Mouse (Mus musculus) erythroblast, adult 5-6 weeks (primary cell): ENCODE results near the gene Pip5kl1. TPM values are rescaled to one million over a fixed set of nuclear protein-coding genes. Genes with fewer than 3 reads are reported as not detected.

Experiments used
- ATAC-seq: replicated peaks from 2 replicates; pipeline ENCODE4 v1.8.0; 2016; ENCODE audit warnings: moderate number of reproducible peaks, mild to moderate bottlenecking, moderate TSS enrichment, inconsistent platforms; ENCODE audit not compliant: poor library complexity, low FRiP score, severe bottlenecking
- total RNA-seq, 2 experiments: library from RNA; stranded (forward) in 1 of 2; stranded (reverse) in 1 of 2; fragments of 150-400 nt in 1 of 2; fragments of 200-764, 138-1000 nt in 1 of 2; gene quantifications; 2 replicates each; pipeline versions ENCODE4 v1.2.3 to v1.2.4; 2015 to 2017; ENCODE audit warnings: low replicate concordance in 2 of 2

Gene Pip5kl1
- total RNA-seq, 2 experiments from 2014 or later: 1.9 TPM; not detected in 1

DNA sequence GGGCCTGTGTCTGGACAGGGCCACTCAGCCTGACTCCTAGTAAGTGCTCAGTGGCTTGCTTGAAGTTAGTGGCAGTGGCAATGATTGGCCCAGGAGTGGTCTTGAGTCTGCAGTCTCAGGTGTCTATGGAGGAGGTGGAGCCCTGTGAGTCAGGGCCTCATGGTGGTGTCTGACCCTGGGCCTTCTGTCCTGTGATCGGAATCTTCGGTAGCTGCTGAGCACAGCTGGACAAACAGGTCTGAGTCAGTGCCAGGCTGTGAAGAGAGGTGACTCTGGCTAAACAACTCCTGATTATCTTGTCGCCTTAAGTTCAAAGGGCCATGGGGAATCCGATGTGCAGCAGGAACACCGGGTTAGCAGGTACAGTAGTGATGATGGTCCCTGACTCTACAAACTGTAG, 27.2 kb upstream of the Pip5kl1 start:
- no peak for ATAC-seq

DNA sequence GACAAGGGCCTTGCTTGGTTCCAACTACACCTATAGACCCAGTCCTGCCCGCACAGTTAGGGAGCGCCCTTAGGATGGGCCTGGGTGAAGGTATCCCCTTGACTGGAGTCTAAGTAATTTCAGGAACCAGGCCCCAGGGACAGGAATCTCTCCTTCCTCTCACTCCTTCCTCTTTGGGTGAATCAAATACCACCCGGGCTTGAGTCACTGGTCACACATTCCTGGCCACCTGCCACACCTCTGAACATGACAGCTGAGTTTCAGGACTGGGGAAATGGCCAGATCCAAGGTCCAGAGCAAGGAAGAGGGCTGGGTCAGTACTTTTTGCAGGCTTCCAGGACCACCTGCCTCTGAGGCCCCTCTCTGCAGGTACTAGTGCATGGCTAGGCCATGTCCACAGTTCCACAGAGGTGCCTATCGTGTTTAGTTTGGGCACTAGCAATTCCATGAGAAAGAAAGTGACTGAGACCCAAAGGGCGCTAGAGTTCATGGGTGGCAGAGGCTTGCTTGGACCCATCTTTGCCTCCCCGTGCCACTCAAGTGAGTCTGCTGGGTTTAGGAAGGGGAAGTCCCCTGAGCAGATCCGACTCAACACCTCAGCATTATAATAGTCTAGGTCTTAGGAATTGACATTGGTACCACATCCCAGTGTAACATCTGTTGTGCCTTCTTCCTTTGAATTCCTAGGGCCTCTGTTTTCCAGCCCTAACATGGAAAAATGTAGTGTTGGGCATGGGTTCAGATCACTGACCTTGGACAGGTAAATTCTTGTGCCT, 26.4 kb upstream of the Pip5kl1 start:
- no peak for ATAC-seq

DNA sequence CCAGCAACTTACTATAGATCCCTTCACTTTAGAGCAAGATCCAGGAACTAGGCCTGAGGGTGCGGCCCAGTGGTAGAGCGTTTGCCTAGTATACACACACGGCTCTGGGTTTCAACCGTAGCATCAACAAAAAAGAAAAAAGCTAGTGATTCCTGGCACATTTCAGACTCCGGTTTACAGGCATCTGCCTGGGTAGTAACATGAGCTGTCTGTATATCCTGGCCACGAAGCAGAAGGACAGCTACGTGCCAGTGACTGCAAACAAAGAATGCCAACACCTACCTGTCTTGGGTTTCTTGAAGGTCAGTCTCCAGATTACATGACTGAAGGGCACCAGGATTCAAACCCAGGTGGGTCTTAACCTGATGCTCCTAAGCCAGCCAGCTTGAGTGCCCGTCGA, 25.4 kb upstream of the Pip5kl1 start:
- ATAC-seq: no peak

DNA sequence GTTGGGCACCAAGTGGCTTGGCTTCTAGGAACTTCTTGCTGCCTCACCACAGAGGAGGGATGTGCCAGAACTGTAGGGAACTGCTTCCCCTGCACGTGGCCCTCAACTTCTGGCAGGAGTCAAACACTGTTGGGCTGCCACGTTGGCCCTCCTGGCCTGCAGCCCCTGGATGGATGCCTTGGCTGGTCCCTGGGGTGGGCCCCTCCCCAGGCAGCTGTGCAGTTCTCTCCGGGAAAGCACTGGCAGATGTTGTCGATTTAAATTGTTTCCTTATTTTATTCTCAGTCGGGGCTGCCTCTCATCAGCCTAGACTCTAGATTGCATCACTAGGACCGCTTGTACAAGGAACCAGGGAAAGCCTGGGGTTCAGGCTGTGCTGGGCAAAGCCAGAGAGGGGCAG, 24.8 kb upstream of the Pip5kl1 start:
- no peak for ATAC-seq

DNA sequence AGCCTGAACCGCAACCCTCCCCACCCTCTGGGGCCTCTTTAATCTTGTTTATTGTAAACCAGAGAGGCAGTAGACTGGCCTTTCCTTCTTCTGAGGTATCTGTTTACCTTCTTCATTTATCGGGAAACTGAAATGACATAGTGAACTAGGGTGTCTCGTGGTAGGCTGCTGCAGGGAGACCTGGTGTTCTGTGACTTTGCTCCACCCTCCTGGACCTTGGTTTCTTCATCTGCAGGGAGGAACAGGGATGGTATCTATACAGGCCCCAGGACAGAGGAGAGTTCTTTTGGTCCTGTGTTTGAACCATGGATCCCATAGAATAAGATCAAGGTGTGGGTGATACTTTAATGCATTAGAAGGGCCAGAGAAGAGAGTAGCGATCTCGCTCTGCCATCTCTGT, 23.4 kb upstream of the Pip5kl1 start:
- no peak for ATAC-seq

DNA sequence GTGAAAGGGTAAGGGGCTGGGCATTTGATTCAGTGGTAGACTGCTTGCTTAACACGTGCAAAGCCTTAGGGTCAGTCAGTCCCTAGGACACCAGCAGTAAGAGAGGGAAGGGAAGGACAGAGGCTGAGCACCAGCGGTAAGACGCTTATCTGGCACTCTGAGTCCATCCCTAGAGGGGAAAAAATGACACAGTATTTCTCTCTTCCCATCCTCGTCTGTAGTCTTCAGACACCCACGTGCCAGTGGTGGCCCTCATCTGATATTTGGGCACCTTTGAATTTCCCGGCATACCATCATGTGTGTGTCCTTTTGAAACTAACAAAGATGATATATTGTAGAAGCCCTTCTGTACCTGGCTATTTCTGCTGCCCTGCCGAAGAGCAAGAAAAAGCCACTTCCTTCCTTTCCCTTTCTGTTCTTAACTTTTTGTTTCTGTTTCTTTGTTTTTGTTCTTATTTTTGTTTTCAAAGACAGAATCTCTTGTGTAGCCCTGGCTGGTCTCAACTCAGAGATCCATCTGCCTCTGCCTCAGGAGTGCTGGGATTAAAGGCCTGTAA, 20.9 kb upstream of the Pip5kl1 start:
- no peak for ATAC-seq

DNA sequence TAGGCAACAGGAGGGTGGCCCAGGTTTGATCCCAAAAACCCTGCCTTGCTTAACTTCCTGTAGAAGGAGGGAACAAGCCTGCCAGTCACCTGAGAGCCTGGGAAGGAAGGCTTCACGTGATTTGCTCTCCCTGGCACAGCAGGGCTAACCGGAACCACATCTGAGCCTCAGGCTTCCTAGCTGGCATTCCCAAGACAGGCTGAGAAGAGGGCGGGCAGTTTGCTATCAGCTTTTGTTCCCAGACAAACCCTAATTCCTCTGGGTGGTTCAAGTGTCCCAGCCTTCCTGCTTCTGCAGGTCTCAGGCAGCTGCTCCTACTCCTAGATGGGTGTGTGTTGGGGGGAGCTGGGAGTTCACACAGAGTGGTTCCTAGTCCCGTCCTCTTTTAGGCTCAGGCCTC, 19.1 kb upstream of the Pip5kl1 start:
- no peak for ATAC-seq

DNA sequence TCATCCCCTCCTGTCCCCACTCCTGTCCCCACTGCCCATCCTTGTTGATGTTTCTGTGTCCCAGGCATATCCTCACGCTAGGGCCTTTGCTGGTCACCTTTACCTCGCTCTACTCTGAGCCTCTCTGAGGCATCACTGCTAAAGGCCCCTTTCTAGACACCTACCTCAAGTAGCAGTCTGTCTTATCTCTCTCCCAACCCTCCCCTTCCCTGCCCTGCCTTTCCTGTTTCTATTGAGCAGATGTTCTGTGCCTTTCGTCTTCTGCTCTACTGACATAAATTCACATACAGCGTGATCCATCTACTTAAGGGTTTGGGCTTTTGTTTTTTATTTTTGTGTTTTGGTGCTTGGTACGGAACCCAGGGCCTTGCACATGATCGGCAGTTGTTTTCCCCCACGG, 18.6 kb upstream of the Pip5kl1 start:
- ATAC-seq: no peak

DNA sequence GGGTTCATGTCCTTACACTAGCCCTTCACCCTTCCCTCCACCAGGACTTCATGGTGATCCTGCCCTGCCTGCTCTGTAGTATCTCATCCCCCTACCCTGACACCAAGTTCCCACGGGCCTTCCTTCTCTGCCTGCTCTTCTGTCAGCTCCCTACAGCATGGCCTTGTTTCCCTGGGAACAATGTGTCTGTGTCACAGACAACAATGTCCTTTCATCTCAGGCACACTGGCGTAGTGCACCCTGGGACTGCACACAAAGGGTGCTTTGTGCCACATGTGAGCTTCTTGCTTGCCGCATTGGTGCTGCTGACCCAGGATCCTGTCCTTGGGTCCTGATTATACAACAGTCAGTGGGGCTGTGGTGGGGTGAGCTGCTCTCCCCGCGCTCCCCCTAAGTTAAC, 15.0 kb upstream of the Pip5kl1 start:
- ATAC-seq: 0 out of 2 replicates have a peak, but pooled peaks have one; percentile 7

DNA sequence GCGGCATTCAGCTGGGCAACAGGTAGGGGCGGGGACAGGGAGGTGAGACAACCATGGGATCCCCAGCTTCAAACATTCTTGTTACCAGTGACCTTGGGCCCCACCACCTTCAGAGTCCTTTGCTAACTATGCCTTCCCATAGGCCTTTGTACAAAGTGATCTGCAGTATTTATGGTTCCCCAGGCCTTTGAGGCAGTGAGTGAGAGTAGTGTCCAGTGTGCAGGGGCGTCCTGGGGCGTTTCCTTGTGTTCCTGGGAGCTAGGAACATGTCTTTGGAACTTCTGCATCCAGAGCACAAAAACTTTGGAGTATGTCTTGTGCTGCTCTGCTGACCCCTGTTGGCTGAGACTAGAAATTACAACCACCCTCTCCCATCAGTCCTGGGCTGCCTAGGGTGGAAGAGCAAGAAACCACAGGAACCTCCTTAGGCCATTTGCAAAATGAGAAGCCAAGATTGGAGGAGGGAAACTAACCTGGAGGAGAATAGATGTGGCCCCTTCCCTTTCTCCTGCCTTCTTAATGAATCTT, 8.0 kb upstream of the Pip5kl1 start:
- ATAC-seq: 0 out of 2 replicates have a peak, but pooled peaks have one; percentile 39

DNA sequence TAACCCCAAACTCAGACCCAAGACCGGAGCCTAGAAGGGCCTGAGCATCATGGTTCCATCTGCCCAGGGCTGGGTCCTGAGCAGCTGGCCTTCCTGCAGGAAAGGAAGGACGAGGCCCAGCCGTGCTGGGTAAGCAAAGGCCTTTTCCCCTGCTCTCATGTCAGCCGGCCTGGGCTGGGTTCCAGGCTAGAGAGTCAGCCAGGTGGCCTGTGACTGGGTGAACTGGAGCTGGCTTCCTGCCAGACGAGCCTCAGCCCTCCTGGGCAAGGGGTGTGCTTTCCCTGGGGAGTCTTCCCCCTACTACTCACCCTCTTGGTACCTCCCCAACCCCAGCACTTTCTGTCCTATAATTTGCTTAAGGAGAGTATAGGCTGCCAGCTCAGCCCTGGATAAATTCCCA, 6.4 kb upstream of the Pip5kl1 start:
- ATAC-seq: no peak

DNA sequence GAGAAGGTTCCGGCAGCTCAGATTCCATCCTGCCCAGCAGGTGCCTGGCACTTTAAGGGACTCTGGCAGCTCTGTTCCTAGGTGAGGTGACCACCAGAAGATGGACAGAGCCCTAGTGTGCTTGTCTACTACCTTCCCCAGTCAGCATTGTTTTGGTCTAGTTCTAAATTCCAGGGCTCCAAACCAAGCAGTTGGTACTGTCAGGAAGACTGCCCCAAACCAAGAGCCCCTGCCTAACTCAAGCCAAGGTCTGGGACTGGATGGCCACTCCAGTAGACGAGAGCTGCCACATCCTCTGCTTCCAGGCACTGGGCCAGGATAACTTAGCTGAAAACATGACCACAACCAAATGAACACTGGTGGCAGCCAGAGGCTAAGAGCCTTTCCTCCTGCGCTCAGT, 5.7 kb upstream of the Pip5kl1 start:
- no peak for ATAC-seq

DNA sequence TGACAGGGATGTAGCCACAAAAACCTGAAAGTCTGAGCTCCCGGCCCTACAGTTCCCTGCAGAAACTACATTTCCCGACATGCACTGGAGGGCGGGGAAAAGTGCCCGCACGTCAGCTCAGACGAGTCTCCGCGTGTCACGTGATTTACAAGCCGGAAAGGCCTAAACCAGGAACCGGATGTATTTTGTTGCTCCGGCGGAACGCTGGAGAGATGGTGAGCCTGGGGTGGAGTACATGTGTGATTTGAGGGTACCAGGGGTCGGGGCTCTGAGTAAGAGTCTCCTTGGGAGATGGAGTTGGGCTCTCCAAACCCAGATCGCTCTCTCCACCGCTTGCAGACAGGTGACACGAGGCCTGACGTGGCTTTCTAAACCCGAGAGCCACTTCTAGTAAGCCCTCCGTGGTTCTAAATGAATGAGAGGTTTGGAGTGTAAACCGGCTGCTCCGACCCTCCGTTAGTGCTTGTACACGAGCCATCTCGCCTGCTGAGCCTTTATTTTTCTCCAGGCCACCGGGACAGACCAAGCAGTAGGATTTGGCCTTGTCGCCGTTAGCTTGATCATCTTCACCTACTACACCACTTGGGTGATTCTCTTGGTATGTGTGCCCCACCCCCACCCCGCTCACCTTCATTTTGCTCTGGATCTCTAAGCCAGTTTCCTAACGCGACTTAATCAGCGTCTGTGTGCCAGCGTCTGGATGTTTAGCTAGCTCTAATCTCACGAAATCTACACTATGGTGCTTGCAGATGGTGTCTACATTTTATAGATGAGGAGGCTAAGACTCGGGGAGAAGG, 3.7 kb upstream of the Pip5kl1 start, which contains the start of gene Dpm2:
Dpm2 (plus strand) TSS at position 161 of the 797 bp plus-strand sequence.
- peak; percentile 82 for ATAC-seq

DNA sequence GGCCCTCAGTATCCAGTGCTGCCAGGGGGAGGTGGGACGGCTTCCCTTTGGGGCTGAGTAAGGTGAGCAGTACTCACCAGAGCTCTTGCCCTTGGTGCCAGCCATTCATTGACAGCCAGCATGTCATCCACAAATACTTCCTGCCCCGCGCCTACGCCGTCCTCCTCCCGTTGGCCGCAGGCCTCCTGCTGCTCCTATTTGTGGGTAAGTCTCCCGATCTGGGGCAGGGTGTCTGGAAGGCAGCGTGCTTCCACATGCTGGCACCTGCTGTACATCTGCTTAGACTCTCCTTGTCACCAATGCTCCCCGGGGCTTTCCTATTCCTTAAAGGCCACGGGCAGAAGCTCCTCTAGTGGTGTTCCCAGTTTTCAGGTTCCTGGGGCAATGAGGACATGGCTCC, 2.4 kb upstream of the Pip5kl1 start:
- ATAC-seq: no peak

DNA sequence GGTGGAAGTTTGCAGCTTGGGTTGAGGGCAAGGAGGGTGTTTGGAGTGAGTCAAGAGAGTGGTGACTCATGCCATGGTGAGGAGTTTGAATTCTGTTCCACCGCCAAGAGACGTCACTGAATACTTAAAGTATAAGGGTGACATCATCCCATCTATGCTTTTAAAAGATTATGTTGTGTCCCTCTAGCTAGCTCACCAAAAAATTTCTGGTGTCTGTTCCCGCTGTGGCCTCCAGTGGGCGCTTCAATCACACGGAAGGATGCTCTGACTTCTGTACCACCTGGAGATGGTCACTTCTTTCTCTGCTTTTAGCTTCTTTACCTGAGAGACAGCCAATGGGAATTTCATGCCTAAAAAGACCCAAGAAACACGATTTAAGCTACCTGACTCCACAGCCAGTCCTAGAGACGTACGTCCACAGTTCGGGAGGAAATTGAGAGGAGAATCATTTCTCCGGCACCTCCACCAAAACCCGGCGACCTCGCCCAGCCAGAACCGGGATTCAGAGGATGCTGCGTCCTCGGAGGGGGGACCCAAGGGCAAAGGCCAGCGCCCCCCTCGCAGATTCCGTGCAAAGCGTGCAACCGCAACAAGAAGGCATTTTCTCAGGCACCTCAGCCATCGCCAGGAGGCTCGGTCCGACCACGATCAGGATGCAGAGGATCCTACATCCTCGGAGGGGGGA, 446 bp downstream of the Pip5kl1 start:
- peak; percentile 35; the same call in 1 of the 2 replicates for ATAC-seq

DNA sequence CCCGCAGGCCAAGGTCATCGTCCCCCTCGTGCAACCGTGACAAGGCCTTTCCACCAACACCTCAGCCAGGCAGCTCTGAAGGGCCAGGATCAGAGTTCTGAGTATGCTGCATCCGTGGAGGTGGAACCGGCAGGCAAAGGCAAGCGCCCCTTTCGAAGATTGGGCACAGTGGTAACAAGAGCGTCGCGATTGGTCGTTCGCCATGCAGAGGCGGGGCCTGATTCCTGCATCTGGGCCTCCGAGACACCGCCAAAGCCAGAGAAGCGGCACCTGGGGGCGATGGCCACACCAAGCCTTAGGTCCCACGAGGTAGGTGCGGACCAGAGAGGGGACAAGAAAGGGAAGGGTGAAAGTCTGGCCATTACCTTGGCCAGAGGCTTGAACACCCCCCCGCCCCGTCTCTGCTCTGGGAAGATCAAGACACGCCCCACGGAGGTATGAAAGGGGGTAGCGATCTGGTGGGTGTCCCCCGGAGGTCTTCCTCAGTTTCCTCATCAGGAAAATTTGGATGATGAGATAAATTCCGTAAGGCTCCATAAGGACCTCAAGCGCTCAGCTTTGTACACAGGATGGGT, 1.1 kb downstream of the Pip5kl1 start, which contains the start of gene 9430097D07Rik:
9430097D07Rik (minus strand) TSS at position 99 of the 575 bp plus-strand sequence.
- peak; percentile 40; the same call in 1 of the 2 replicates for ATAC-seq

DNA sequence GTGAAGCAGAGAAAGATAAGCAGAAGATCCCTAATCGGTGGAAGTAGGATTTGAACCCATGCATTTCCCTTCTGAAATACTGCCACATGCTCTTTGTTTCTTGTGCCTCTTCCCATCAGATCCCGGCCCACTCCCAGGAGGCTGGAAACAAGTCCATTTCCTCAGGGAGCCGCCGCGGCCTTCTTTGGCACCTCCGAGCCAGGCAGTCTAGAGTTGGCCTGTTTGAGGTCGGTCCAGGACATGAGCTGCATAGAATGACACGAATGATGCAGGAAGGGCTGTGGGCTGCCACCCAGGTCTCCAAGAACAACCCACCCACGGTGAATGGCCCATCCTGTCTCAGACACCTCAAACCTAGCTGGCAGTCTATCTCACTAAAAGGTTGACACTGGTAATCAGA, 1.9 kb downstream of the Pip5kl1 start:
- no peak for ATAC-seq

DNA sequence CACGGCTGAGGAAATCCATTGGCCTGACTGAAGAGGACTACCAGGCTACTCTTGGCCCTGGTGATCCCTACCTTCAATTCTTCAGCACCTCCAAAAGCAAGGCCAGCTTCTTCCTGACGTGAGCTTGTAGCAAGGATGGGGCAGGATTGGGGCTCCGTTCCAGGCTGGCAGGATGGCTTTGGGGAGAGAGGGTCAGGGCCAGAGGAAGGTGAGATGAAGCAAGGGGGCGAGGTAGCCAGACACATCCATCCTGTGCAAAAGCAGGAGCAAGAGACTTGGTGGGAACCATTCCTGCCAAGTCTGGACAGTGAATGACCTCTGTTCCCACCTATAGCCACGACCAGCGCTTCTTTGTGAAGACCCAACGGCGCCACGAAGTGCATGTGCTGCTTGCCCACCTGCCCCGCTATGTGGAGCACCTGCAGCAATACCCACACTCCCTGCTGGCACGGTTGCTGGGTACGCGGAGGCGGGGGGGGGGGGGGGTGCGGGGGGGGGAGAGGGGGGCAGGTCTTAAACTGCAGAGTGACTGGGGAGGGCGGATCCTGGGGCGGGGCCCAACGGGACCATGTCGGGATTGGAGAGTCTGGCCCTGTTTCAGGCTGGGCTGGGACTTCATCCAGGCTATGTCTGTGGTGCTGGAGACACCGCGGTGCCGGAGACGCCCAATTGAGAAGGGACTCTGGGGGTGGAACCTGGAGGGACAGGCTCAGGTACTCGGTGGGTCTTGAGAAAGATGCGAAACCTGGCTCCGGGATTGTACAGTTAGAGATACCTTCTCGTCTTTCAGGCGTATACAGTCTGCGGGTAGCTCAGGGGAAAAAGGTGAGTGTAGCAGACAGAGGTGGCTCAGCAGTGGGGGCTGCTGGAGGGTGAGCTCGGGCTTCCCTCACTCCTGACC, 3.8 kb downstream of the Pip5kl1 start:
- ATAC-seq: no peak
